Mouse (Mus musculus): ENCODE results near the gene Ago4.

Ago4 gene

DNA sequence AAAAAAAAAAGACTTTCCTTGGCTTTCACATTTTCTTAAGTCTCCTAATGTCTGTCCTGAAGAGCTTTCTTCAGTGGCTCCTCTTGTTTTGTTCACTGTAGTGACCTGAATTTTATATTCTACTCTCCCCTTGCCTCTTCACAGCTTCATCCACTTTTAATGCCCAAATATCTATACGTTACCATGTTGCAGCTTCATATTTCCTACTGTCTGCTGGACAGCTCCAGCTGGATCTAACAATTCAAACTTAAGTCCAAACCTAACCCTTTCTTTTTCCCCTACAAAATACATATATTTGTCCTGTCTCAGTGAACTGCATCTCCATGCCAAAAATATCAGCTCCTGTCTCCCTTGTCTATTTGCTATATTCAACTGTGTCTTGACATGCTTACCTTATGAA is 63.9 kb downstream of the Ago4 start:
- DNase-seq (ENCODE audit: low spot score) = no peak

- DNase-seq (ENCODE audit: low spot score) = no peak
Observed at GRCm38 (mm10) chr4:126468925-126469324, 64.3 kb downstream of the Ago4 start.

DNA sequence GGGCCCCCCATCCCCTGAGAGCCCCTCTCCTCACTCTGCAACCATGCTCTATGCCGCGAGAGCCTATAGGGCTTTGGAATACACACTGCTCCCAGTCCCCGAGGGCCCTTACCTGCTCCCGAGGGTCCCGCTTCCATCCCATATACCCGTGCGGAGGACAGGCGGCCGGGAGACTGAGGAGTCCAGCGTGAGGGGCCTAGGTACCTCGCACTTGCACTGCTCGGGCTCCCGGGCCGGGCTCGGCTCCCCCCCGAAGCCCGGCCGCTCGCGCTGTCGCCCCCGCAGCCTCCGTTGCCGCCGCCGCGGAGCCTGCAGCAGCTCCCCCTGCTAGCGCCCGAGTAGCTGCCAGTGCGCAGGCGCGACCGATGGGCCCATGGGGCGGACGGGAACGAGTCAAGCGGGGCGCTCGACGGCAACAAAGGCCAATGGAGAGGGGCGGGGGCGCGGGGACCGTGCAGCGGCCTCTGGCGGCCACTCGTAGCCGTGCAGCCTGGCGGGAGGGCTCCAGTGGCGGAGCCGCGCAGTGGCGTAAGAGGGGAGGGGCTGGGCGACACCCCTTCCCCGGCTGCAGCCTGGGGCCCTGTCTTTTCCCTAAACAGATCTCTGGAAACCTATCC is 64.9 kb downstream of the Ago4 start, which contains the start of gene Ago1:
Gene Ago1, minus strand, starts transcription at position 299 of the 617 bp plus-strand sequence.
- peak; percentile 94 for DNase-seq (ENCODE audit: low spot score)

DNA sequence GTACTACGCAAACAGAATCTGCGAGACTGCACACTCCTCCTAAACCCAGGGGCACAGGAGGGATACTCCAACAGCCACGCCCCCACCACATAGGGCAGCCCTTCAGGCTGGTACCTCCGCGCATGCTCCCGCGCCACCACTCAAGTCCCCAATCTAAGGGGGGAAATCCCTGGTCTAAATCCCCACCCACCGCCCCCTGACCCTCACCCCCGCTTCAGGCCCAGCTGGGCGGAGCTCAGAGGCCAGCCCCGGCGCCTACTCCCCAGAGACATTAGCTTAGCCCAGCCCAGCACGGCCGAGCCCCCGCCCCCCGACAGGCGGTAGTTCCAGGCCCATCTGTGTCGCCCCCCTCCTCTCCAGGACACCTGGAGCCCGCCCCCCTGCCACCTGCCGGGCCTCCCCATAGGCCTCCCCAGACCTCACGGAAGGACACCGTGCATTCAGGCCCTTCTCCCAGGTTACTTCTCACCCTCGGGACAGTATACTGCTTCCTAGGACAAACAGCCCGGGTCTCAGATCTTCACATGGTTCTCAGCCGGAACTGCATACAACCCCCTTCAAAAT is 65.5 kb downstream of the Ago4 start:
- DNase-seq (ENCODE audit: low spot score) = peak; percentile 42

GRCm38 (mm10) chr4:126466251-126466750 is 67.0 kb downstream of the Ago4 start:
- no peak for DNase-seq (ENCODE audit: low spot score)

GRCm38 (mm10) chr4:126465843-126466242 is 67.4 kb downstream of the Ago4 start:
- no peak for DNase-seq (ENCODE audit: low spot score)

DNA sequence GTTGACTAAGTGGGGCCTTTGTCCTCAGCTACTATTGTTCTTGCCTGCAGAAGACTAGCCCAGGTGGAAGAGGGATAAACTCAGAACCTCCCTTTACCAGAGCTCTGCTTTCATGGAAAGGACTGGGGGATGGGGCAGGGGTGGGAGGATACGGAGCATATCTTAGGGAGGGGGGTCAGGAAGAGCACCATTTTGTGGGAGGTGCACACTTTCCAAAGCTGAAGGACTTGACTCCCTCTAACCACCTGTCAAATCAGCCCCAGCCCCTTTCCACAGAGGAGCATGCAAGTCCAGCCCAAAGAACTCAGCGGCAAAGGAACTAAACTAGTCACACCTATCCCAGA is 68.4 kb downstream of the Ago4 start:
- DNase-seq (ENCODE audit: low spot score) = no peak

DNA sequence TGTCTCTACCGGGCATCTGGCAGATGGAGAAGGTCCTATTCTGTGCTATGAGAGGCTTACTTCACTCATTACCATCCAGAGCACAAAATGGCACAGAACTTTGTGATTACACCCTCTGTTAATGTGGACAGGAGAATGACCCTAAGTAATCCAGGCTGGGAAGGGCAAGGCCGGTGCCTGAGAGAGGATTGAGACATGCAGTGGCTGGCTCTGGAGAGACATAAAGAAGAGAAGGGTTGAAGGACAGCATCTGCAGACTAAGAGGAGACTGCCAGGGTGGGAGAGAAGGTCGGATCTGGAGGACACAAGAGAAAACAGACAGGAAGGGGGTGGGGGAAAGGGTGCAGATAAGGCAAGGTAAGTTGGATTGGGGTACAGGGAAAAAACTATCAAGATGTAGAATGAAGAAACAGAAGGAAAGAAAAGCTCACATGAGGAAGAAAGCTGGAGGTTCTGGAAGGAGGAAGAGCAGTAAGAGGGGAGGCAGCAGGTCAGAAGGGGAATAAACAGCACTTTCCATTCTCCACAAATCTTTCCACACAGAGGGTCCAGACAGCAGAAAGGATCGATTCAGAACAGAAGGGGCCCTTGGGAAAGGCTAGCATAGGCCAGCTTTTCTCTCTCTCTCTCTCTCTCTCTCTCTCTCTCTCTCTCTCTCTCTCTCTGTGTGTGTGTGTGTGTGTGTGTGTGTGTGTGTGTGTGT is 68.9 kb downstream of the Ago4 start:
- DNase-seq (ENCODE audit: low spot score) = no peak

GRCm38 (mm10) chr4:126455441-126455840 is 77.8 kb downstream of the Ago4 start:
- no peak for DNase-seq (ENCODE audit: low spot score)

GRCm38 (mm10) chr4:126454547-126455254 is 78.6 kb downstream of the Ago4 start:
- no peak for DNase-seq (ENCODE audit: low spot score)

- DNase-seq (ENCODE audit: low spot score) = no peak
Observed at GRCm38 (mm10) chr4:126450268-126450667, 83.0 kb downstream of the Ago4 start.

DNA sequence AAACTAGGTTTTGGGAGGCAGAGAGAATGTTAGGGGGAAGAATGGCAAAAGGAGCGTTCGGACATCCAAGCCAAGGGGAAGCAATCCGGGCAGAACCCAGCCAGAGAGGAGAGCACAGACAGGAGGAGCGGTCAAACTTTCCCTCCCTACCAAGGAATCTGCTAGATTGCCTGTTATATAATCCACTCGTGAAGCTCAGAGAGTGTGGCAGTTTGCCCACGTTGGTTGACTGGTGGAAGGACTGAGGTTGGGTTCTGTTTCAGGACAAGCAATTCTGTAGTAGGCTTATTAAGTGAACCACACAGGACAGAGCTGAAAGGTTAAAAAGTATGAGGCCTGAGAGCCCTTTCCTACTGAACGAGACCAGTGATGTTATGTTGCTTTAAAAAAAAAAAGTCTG is 86.1 kb downstream of the Ago4 start:
- DNase-seq (ENCODE audit: low spot score) = no peak

DNA sequence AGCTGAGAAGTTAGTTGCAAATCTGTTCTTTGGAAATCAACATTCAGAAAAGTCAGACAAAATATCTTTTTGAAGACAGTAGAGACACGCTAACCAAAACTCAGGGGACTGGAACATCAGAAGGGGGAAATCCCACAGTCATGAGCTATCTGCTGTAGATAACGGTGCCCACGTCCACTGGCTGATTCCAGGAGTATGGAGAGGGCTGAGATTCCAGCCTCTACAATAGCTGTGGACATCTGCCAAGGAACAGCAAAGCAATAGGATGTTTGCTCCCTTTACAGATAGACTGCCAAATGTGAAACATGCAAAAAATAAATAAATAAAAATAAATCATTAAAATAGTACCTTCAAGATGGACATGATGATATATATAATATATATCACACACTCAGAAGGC is 88.7 kb downstream of the Ago4 start:
- DNase-seq (ENCODE audit: low spot score) = no peak

Measured in urinary bladder, postnatal 25 days (tissue).